Mouse (Mus musculus) layer of hippocampus, postnatal 14 days (tissue): ENCODE data around the gene Ostf1. TPM values are rescaled to one million over a fixed set of nuclear protein-coding genes. Genes with fewer than 3 reads are reported as not detected.
"Not testable (repeated sequence)": the region's sequence is repeated elsewhere in the genome, so short reads cannot be mapped to it uniquely, and the experiment has no call there.

Experiments
- DNase-seq, 2 experiments: peaks; one replicate each; pipeline ENCODE4 v3.0.0; 2021 to 2022; ENCODE audit warnings: low spot score in 2 of 2, mixed read lengths in 1 of 2
- total RNA-seq, 2 experiments: library from RNA; stranded (reverse); gene quantifications; 2 replicates each; pipeline ENCODE4 v1.2.3; 2021

The Ostf1 gene
- total RNA-seq, 2 experiments from 2014 or later: 33.2 to 39.3 TPM

DNA sequence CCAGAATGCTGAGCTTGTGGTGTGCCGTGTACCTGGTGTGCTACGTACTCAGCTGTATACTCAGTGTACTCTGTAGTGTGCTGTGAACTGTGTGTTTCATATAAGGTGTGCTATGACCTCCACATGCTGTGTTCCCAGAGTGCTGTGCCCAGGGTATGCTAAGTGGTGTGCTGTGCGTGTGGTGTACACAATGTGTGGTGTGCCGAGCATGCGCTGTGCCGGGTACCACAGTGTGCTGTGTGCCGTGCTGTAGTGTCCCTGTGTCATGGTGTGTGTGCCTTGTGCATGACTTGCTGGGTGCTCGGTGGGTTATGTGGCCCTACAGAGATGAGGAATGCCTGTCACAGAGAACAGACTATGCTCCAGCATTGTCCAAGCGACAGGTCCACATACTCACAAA is 31.0 kb downstream of the Ostf1 start:
- DNase-seq: no peak

DNA sequence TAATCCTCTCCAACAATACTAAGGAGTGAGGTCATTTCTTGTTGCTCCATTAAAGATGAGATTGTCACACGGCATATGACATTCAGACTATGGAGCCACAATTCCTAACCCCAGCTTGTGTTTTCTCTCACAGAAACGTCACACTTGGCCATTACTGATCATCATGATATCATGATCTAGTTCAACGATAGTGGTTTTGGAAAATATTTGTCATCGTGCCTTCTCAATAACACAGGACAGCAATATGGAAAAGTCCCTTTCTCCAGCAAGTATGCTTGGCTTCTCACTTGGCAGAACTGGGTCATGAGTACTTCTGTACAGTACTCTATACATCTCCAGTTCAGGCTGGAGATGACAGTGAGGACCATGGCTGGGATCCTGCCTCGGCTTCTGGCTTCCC is 32.0 kb downstream of the Ostf1 start:
- DNase-seq: no peak

- DNase-seq: no peak
Observed at GRCm38 (mm10) chr19:18599051-18599450, 32.6 kb downstream of the Ostf1 start.

- no peak for DNase-seq
Observed at GRCm38 (mm10) chr19:18598265-18598926, 33.2 kb downstream of the Ostf1 start.

DNA sequence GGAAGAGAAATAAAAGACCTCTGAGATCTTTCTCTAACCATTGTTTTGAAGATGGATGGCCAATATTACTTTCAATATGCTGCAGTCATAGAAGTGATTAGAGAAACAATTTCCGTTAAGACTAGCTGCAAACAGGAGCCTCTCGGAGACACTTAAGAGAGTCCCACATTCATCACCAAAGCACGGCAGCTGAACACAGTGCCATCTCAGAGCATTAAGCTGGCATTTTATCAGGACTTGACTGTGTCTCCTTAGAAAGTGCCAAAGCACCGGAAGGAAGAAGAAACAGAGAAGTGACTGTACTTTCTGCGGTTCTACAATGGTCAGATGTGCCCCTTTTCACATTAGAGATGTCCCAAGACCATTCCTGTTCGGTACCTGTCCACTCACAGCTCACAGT is 33.9 kb downstream of the Ostf1 start:
- DNase-seq: peak in 1 of 2 experiments; percentile 24

DNA sequence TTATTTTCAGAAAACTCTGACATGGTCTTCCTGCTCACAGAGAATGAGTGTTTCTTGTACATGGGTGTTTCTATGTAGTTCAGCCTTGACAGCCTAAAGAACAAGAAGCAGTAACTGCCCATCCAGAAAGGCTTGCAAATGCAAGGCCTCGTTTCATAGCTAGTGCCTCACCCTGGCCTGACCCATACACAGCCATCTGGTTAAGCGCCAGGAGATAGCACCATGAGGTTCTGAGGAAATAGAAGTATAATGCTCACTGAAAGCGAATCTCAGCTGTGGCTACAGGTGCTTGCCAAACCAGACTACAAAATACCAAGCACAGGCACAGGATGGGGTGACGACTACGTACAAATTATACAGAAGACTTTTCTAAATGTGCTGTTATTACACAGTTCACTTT is 34.7 kb downstream of the Ostf1 start:
- no peak for DNase-seq

DNA sequence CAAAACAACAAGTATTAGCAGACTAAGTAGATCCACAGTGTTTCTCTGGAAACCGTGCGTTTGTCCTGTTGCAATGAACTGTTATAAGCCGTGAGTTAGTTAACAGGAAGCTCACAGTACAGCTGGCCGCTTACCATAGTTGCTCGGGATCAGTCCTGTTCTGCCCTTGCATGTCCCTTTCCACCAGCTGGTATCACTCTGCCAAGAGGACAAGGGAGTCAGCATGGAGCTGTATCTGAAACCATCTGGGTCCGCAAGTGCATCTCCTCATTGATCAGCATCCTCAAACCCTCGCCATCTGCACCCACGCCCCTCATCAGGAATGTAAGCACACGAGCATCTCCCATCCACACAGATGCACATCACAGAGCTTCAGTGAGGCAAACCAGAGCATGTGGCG is 37.9 kb downstream of the Ostf1 start:
- DNase-seq: no peak

GRCm38 (mm10) chr19:18592919-18593318 is 38.7 kb downstream of the Ostf1 start:
- no peak for DNase-seq

- DNase-seq: no peak
Observed at GRCm38 (mm10) chr19:18590942-18591354, 40.7 kb downstream of the Ostf1 start.

DNA sequence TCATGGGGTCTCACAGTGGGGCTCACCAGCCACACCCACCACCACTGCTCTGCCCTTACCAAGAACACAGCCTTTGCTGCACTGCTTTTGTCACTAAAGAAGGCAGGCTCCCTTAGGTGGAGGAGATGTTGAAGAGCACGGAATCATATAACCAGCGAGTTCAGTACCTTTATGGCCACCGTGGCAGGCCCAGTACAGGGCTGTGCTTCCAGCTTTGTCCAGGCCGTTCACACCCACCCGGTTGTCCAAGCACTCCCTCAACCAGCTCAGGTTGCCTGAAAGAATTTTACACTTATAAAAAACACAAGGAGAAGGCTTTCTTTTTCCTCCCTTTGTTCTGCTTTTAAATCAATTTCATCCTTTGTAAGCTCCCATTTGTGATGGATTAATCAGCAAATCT is 41.4 kb downstream of the Ostf1 start:
- DNase-seq: no peak

GRCm38 (mm10) chr19:18589276-18589675 is 42.3 kb downstream of the Ostf1 start:
- DNase-seq: no peak

- not testable (repeated sequence) for DNase-seq
Observed at GRCm38 (mm10) chr19:18588801-18589200, 42.8 kb downstream of the Ostf1 start.

DNA sequence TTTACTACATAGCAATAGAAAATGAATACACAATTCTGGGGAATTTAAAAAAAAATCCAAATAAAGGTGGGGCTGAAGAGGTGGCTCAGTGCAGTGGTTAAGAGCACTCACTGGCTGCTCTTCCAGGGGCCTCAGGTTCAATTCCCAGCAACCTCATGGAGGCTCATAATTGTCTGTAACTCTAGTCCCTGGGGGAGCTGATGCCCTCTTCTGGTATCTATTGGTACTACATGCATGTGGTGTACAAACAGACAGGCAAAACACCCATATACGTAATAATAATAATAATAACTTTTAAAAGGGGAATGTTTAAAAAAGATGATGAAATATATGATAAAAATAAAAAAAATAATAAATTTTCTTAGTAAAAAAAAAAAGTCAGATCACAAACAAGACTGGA is 43.4 kb downstream of the Ostf1 start:
- no peak for DNase-seq

DNA sequence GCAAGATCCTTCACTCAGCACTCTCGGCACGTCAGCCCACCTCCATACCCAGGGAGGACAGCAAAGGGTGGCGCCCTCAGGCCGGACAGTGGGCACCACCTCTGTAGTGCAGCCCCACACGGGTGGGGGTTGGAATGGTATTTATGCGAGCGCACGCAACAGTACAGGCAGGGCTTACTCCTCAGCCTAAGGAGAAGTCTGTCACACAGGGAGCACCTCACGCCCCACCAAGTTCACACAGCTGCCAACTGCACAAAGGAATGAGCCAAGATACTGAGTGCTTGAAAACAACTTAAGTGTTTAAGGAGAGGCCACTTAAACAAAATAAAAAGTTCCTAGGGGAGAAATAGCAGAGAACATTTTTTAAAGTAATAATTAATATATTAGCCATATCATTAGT is 44.5 kb downstream of the Ostf1 start:
- DNase-seq: no peak

DNA sequence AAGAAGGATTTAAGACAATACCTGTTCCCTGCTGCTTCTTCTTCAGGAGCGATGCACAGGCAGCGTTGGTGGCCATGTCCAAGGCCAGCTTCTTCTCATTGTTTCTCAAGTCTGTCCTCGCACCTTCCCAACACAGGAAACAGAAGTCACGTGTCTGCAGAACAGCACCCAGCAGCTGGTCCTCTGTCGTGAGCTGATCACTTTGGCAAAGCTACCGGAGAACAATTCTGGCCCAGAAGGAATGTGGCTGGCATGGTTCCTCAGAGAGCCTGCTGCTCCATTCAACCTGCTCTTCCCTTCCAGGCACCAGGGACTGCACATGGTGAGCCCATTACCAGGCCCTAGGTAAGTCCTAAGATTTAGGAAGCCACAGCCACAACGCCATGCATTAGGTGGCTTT is 47.0 kb downstream of the Ostf1 start:
- no peak for DNase-seq

- DNase-seq: no peak
Observed at GRCm38 (mm10) chr19:18583706-18584105, 47.9 kb downstream of the Ostf1 start.

DNA sequence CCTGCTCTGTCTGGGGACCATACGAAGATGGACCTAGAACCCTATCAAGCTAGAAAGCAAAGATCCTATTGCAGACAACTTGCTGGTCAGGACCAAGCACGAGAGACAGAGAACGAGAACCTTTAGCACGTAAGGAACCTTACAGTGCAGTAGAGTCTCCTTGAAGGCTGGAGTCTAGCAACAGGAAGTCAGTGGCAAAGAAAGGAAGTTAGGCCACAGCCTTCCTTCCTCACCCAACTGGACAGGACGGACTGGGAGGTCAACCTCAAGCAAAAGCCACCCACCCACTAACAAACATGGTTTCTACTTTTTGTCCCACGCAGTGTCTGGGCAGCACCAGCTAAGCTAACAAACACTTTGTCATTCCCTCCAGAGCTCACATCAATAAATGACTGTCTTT is 48.7 kb downstream of the Ostf1 start:
- DNase-seq: no peak

DNA sequence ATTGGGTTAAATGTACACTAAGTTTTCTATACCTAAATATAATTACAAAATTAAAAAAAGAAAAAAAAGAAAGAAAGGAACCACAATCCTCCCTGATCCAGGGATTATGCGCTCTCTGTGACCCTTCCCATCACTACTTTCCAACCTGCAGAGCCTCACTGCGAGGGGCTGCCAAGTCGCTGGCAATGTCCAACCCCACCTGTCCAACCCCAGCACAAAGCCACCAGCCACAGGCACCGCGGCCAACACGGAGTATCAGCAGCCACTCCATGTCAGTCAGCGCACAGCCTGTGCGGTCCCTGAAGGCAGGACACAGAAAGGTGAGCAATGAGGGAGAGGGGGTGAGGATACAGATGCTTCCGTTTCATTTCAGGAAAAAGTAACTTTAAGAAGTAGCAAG is 49.4 kb downstream of the Ostf1 start:
- DNase-seq: no peak

GRCm38 (mm10) chr19:18581046-18581445 is 50.6 kb downstream of the Ostf1 start:
- no peak for DNase-seq

DNA sequence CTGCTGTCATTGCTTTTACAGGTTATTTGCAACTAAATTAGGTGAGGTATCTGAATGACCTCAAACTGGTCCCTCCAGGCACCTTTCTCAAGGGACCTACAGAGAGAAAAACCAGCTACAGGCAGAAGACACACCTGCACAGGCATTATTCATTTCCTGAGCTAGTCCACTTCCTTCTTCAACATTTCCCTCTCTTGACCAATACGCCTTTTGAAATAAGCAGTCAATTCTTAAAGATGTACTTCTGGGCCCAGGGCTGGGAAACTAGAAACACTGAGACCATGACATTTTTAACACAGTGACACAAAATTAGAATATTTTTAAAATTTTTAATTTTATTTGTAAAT is 52.6 kb downstream of the Ostf1 start:
- no peak for DNase-seq

GRCm38 (mm10) chr19:18578216-18579011 is 53.2 kb downstream of the Ostf1 start:
- no peak for DNase-seq

GRCm38 (mm10) chr19:18577348-18577747 is 54.3 kb downstream of the Ostf1 start:
- DNase-seq: no peak

DNA sequence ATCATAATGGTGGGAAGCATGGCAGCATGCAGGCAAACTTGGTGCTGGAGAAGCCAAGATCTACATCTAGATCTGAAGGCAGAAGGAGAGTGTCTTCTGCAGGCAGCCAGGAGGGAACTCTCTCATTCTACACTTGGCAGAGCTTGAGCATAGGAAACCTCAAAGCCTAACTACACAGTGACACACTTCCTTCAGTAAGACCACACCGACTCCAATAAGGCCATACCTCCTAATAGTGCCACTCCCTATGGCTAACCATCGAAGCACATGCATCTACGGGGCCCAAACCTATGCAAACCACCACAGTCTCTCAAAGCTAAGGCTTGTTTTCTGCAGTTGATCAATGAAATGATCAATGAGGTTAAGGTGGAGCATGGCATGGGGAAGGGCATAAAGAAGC is 55.7 kb downstream of the Ostf1 start:
- DNase-seq: no peak
